Mouse (Mus musculus) spleen, adult 2 months (tissue): ENCODE measurements around the gene Rbm24. TPM values are rescaled to one million over a fixed set of nuclear protein-coding genes. Genes with fewer than 3 reads are reported as not detected.

Experiments
- DNase-seq, 2 experiments: peaks; one replicate each; pipeline versions ENCODE4 v3.0.0 to v3.0.0-alpha.2; 2012 to 2021; ENCODE audit warnings: low spot score in 2 of 2, low read depth in 1 of 2
- H3K27ac ChIP-seq: fragments of 200-500 bp; 2 replicates; pipeline ENCODE4 v1.5.1; 2012; ENCODE audit warnings: low read length, inconsistent platforms; ENCODE audit not compliant: insufficient read depth
- H3K27me3 ChIP-seq: fragments of 200-500 bp; 2 replicates; pipeline ENCODE4 v1.6.1; 2012; ENCODE audit warnings: mild to moderate bottlenecking, moderate library complexity, low read length, inconsistent platforms; ENCODE audit not compliant: control insufficient read depth, insufficient read depth
- H3K36me3 ChIP-seq: fragments of 200-500 bp; 2 replicates; pipeline ENCODE4 v1.6.1; 2012; ENCODE audit warnings: mild to moderate bottlenecking, low read length, inconsistent platforms; ENCODE audit not compliant: control insufficient read depth, insufficient read depth
- H3K4me1 ChIP-seq: fragments of 200-500 bp; 2 replicates; pipeline ENCODE4 v1.6.1; 2011; ENCODE audit warnings: inconsistent platforms; ENCODE audit not compliant: control insufficient read depth, insufficient read depth, insufficient read length
- H3K4me3 ChIP-seq: fragments of 200-500 bp; 2 replicates; pipeline ENCODE4 v1.5.1; 2011; ENCODE audit warnings: mild to moderate bottlenecking, inconsistent platforms; ENCODE audit not compliant: insufficient read depth, insufficient read length; ENCODE audit errors: extremely low read depth
- CTCF ChIP-seq: fragments of 200-500 bp; IDR thresholded peaks from 2 replicates; pipeline ENCODE4 v1.5.1; 2011; ENCODE audit warnings: mild to moderate bottlenecking, inconsistent platforms; ENCODE audit not compliant: insufficient read depth, insufficient read length, insufficient replicate concordance; ENCODE audit errors: extremely low read depth
- POLR2A ChIP-seq: fragments of 200-500 bp; IDR thresholded peaks from 2 replicates; pipeline ENCODE4 v1.6.1; 2011; ENCODE audit warnings: low read depth, low read length, inconsistent platforms
- WGBS: fragments of 180-500 bp; shearing (Covaris S2); methylation state at CpG from one replicate; pipeline ENCODE4 v1.1.7; 2018; 5-methylcytosine and 5-hydroxymethylcytosine counted together
- polyA plus RNA-seq: library from polyadenylated mRNA; depleted of rRNA; stranded (reverse); fragments of >200 nt; gene quantifications from 2 replicates; pipeline ENCODE4 v1.2.3, GENCODE M21; 2012; rRNA removed

The Rbm24 gene
- polyA plus RNA-seq, 1 experiment: 0.70 TPM

GRCm38 (mm10) chr13:46450623-46451022 is 32.4 kb downstream of the Rbm24 start:
- Histone ChIP-seq H3K27me3 (no peaks in the 10 kb centered on the region), H3K27ac (no peak overlapping the region), H3K4me1 (no peaks in the 10 kb centered on the region), H3K36me3 (no peaks in the 10 kb centered on the region), H3K4me3 (no peak overlapping the region)
- no peak for DNase-seq
- TF ChIP-seq POLR2A (no peak), CTCF (no peak)
- 82% methylated on average over 7 of the region's 7 CpGs for WGBS

- H3K27ac ChIP-seq: no peak overlapping the region
- TF ChIP-seq POLR2A (no peak), CTCF (no peak)
- H3K27me3 ChIP-seq: no peaks in the 10 kb centered on the region
- no peak overlapping the region for H3K4me3 ChIP-seq
- no peak for DNase-seq
- H3K36me3 ChIP-seq: no peaks in the 10 kb centered on the region
- no peaks in the 10 kb centered on the region for H3K4me1 ChIP-seq
- 88% methylated on average over 3 of the region's 3 CpGs for WGBS
Measured at GRCm38 (mm10) chr13:46451548-46451947, 33.3 kb downstream of the Rbm24 start.

- no peak for TF ChIP-seq CTCF
- no peak for TF ChIP-seq POLR2A
- Histone ChIP-seq H3K27ac (no peak overlapping the region), H3K36me3 (no peaks in the 10 kb centered on the region), H3K27me3 (no peaks in the 10 kb centered on the region), H3K4me1 (no peaks in the 10 kb centered on the region; the same call in 1 of the 2 replicates), H3K4me3 (no peak overlapping the region)
- no peak for DNase-seq
- 89% methylated on average over 10 of the region's 10 CpGs for WGBS
Measured at GRCm38 (mm10) chr13:46459546-46459945, 41.3 kb downstream of the Rbm24 start.

- no peaks in the 10 kb centered on the region; the same call in 1 of the 2 replicates for H3K4me1 ChIP-seq
- no peak for TF ChIP-seq CTCF
- no peak for TF ChIP-seq POLR2A
- 96% methylated on average over 4 of the region's 4 CpGs for WGBS
- H3K27me3 ChIP-seq: no peaks in the 10 kb centered on the region
- H3K4me3 ChIP-seq: no peak overlapping the region
- H3K27ac ChIP-seq: no peak overlapping the region
- H3K36me3 ChIP-seq: no peaks in the 10 kb centered on the region
- DNase-seq: no peak
Measured at GRCm38 (mm10) chr13:46462280-46462679, 44.0 kb downstream of the Rbm24 start.

GRCm38 (mm10) chr13:46463764-46464163 is 45.5 kb downstream of the Rbm24 start:
- no peak overlapping the region for H3K4me3 ChIP-seq
- TF ChIP-seq POLR2A: no peak
- TF ChIP-seq CTCF: no peak
- no peak for DNase-seq
- H3K27me3 ChIP-seq: no peaks in the 10 kb centered on the region
- H3K27ac ChIP-seq: no peak overlapping the region
- H3K4me1 ChIP-seq: no peaks in the 10 kb centered on the region; the same call in 1 of the 2 replicates
- H3K36me3 ChIP-seq: no peaks in the 10 kb centered on the region
- 7% methylated on average over 3 of the region's 3 CpGs for WGBS

GRCm38 (mm10) chr13:46468251-46468650 is 50.0 kb downstream of the Rbm24 start:
- Histone ChIP-seq H3K27ac (no peak overlapping the region), H3K4me1 (no peaks in the 10 kb centered on the region; the same call in 1 of the 2 replicates), H3K27me3 (no peaks in the 10 kb centered on the region; the same call in 1 of the 2 replicates), H3K4me3 (no peak overlapping the region), H3K36me3 (no peaks in the 10 kb centered on the region)
- TF ChIP-seq POLR2A (no peak), CTCF (no peak)
- 54% methylated on average over 8 of the region's 8 CpGs for WGBS
- no peak for DNase-seq

- WGBS: 97% methylated on average over 2 of the region's 2 CpGs
- no peak for TF ChIP-seq CTCF
- no peak for TF ChIP-seq POLR2A
- Histone ChIP-seq H3K36me3 (no peaks in the 10 kb centered on the region), H3K4me1 (no peaks in the 10 kb centered on the region), H3K27ac (no peak overlapping the region), H3K4me3 (no peak overlapping the region), H3K27me3 (no peaks in the 10 kb centered on the region; the same call in 1 of the 2 replicates)
- no peak for DNase-seq
Measured at GRCm38 (mm10) chr13:46469536-46469935, 51.3 kb downstream of the Rbm24 start.

Other genes starting within 250 kb of the Rbm24 start
- not detected in 2 replicates for gene Stmnd1, start 144.7 kb upstream of the Rbm24 start, polyA plus RNA-seq
- 1.3 and 1.9 TPM in 2 replicates for gene Cap2, start 83.4 kb downstream of the Rbm24 start, polyA plus RNA-seq